Mouse (Mus musculus): ENCODE data around the gene Bcas3. TPM values are rescaled to one million over a fixed set of nuclear protein-coding genes. Genes with fewer than 3 reads are reported as not detected.

Gene Bcas3
- total and polyA plus RNA-seq, 3 experiments, result 20.1 to 61.0 (median 41.3) TPM

- no peaks in the 10 kb centered on the region for H3K36me3 ChIP-seq (replicated peaks)
- peaks cover 22% of the 10 kb centered on the region for H3K4me1 ChIP-seq (ENCODE audit: insufficient read depth, low read depth, low read length)
- H3K27me3 ChIP-seq (ENCODE audit: insufficient read depth, low read length), result peaks cover 34% of the 10 kb centered on the region
- ATAC-seq (ENCODE audit: extremely low read depth, insufficient number of reproducible peaks, low FRiP score, poor library complexity, severe bottlenecking) (no peak), DNase-seq (ENCODE audit: low spot score) (no peak)
- TF ChIP-seq POLR2AphosphoS5 (IDR thresholded peaks at IDR 0.05; ENCODE audit: insufficient replicate concordance, low read depth, low read length), result no peak
- TF ChIP-seq GATA2 (IDR thresholded peaks at IDR 0.05; ENCODE audit: borderline replicate concordance, low read depth, low read length), result no peak
- no peak for TF ChIP-seq TAL1 (conservative IDR thresholded peaks at IDR 0.05; ENCODE audit: low read depth, low read length)
- no peak for TF ChIP-seq CTCF (IDR thresholded peaks at IDR 0.05; ENCODE audit: low read depth, low read length)
- TF ChIP-seq GATA1 (IDR thresholded peaks at IDR 0.05; ENCODE audit: borderline replicate concordance, low read length), result no peak
- H3K9me3 ChIP-seq (replicated peaks), result no peaks in the 10 kb centered on the region
- no peak overlapping the region for H3K4me3 ChIP-seq (ENCODE audit: low read depth, low read length)
These were observed 172.5 kb downstream of the Bcas3 start for GRCm38 (mm10) chr11:85525501-85525885.

GRCm38 (mm10) chr11:85525979-85526775, 173.2 kb downstream of the Bcas3 start:
- Histone ChIP-seq H3K9me3 (replicated peaks) (no peaks in the 10 kb centered on the region), H3K4me3 (ENCODE audit: low read depth, low read length) (no peak overlapping the region), H3K27me3 (ENCODE audit: insufficient read depth, low read length) (peaks cover 37% of the 10 kb centered on the region), H3K36me3 (replicated peaks) (no peaks in the 10 kb centered on the region), H3K4me1 (ENCODE audit: insufficient read depth, low read depth, low read length) (peaks cover 28% of the 10 kb centered on the region)
- no peak for ATAC-seq (ENCODE audit: extremely low read depth, insufficient number of reproducible peaks, low FRiP score, poor library complexity, severe bottlenecking)
- no peak for DNase-seq (ENCODE audit: low spot score)
- TF ChIP-seq POLR2AphosphoS5 (IDR thresholded peaks at IDR 0.05; ENCODE audit: insufficient replicate concordance, low read depth, low read length) (no peak), CTCF (IDR thresholded peaks at IDR 0.05; ENCODE audit: low read depth, low read length) (no peak)

- Histone ChIP-seq H3K9me3 (replicated peaks) (no peaks in the 10 kb centered on the region), H3K4me1 (ENCODE audit: insufficient read depth, low read depth, low read length) (peaks cover 36% of the 10 kb centered on the region), H3K4me3 (ENCODE audit: low read depth, low read length) (no peak overlapping the region), H3K27me3 (ENCODE audit: insufficient read depth, low read length) (peaks cover 39% of the 10 kb centered on the region), H3K36me3 (replicated peaks) (no peaks in the 10 kb centered on the region)
- TF ChIP-seq POLR2AphosphoS5 (IDR thresholded peaks at IDR 0.05; ENCODE audit: insufficient replicate concordance, low read depth, low read length) (no peak), GATA2 (IDR thresholded peaks at IDR 0.05; ENCODE audit: borderline replicate concordance, low read depth, low read length) (no peak), TAL1 (conservative IDR thresholded peaks at IDR 0.05; ENCODE audit: low read depth, low read length) (no peak), CTCF (IDR thresholded peaks at IDR 0.05; ENCODE audit: low read depth, low read length) (no peak), GATA1 (IDR thresholded peaks at IDR 0.05; ENCODE audit: borderline replicate concordance, low read length) (no peak)
- ATAC-seq (ENCODE audit: extremely low read depth, insufficient number of reproducible peaks, low FRiP score, poor library complexity, severe bottlenecking) (no peak), DNase-seq (ENCODE audit: low spot score) (no peak)
These were observed 174.3 kb downstream of the Bcas3 start for GRCm38 (mm10) chr11:85527261-85527660.

DNA sequence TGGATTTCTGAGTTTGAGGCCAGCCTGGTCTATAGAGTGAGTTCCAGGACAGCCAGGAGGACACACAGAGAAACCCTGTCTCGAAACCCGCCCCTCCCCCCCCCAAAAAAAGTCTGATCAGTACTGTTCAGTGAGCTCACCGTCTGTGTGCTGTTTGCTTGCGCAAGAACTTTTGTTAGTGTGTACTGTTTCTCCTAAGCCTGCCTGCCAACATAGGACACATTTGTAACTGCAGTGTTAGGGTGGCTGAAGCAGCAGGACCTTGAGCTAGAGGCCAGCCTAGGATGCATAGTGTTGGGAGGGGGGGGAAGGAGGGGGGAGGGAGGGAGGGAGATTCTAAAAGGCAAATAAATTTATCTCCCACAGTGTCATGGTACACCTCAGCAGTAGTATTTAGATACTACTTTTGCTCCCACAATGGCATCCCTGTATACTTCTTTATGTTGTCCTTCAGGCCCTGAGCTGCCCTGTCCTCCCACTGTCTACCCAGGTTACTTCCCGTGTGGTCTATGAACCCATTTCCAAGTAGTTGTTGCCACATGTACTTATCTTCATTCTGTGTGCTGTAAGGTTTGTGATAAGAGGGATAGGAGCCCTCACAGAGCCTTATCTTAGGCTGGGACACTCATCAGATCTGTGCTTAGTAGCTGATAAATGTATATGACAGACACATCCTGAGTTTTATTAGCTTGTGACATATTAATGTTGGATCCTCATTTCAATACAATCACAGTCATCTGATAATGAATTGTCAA, 176.7 kb downstream of the Bcas3 start:
- H3K27me3 ChIP-seq (ENCODE audit: insufficient read depth, low read length), result peaks cover 28% of the 10 kb centered on the region
- ATAC-seq (ENCODE audit: extremely low read depth, insufficient number of reproducible peaks, low FRiP score, poor library complexity, severe bottlenecking) (peak; percentile 95), DNase-seq (ENCODE audit: low spot score) (peak; percentile 65)
- H3K36me3 ChIP-seq (replicated peaks), result no peaks in the 10 kb centered on the region
- H3K4me3 ChIP-seq (ENCODE audit: low read depth, low read length), result peak overlapping the region; percentile 22; the same call in 1 of the 2 replicates
- no peaks in the 10 kb centered on the region for H3K9me3 ChIP-seq (replicated peaks)
- H3K4me1 ChIP-seq (ENCODE audit: insufficient read depth, low read depth, low read length), result peaks cover 36% of the 10 kb centered on the region
- peak; percentile 92 for TF ChIP-seq TAL1 (conservative IDR thresholded peaks at IDR 0.05; ENCODE audit: low read depth, low read length)
- no peak for TF ChIP-seq POLR2AphosphoS5 (IDR thresholded peaks at IDR 0.05; ENCODE audit: insufficient replicate concordance, low read depth, low read length)

GRCm38 (mm10) chr11:85540989-85541388, 188.0 kb downstream of the Bcas3 start:
- no peak for TF ChIP-seq CTCF (IDR thresholded peaks at IDR 0.05; ENCODE audit: low read depth, low read length)
- TF ChIP-seq GATA2 (IDR thresholded peaks at IDR 0.05; ENCODE audit: borderline replicate concordance, low read depth, low read length), result no peak
- TF ChIP-seq GATA1 (IDR thresholded peaks at IDR 0.05; ENCODE audit: borderline replicate concordance, low read length), result no peak
- TF ChIP-seq POLR2AphosphoS5 (IDR thresholded peaks at IDR 0.05; ENCODE audit: insufficient replicate concordance, low read depth, low read length), result no peak
- no peak for TF ChIP-seq TAL1 (conservative IDR thresholded peaks at IDR 0.05; ENCODE audit: low read depth, low read length)
- ATAC-seq (ENCODE audit: extremely low read depth, insufficient number of reproducible peaks, low FRiP score, poor library complexity, severe bottlenecking) (no peak), DNase-seq (ENCODE audit: low spot score) (no peak)
- no peaks in the 10 kb centered on the region for H3K9me3 ChIP-seq (replicated peaks)
- H3K4me3 ChIP-seq (ENCODE audit: low read depth, low read length), result no peak overlapping the region
- peaks cover 8% of the 10 kb centered on the region for H3K27me3 ChIP-seq (ENCODE audit: insufficient read depth, low read length)
- H3K36me3 ChIP-seq (replicated peaks), result no peaks in the 10 kb centered on the region
- H3K4me1 ChIP-seq (ENCODE audit: insufficient read depth, low read depth, low read length), result no peaks in the 10 kb centered on the region

DNA sequence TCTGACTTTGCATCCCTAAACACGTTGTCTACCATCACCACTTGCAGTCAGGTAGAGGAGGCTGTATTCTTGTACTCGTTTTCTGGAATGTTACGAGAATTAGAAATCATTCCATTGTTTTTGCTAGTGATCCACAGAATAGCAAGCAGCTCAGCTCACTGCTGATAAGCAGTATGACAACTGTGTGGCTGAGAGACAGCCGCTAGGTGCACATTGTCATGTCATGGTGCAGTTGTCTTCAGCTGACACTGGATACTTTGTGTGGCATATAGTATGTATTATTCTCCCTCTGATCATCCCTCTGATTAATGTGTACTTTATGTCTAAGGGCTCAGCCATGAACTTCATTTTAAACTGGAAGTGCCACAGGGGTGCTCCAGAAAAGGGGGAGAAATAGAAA, 190.3 kb downstream of the Bcas3 start:
- Histone ChIP-seq H3K4me1 (ENCODE audit: insufficient read depth, low read depth, low read length) (no peaks in the 10 kb centered on the region), H3K36me3 (replicated peaks) (no peaks in the 10 kb centered on the region), H3K4me3 (ENCODE audit: low read depth, low read length) (no peak overlapping the region), H3K9me3 (replicated peaks) (no peaks in the 10 kb centered on the region), H3K27me3 (ENCODE audit: insufficient read depth, low read length) (peaks cover 6% of the 10 kb centered on the region)
- ATAC-seq (ENCODE audit: extremely low read depth, insufficient number of reproducible peaks, low FRiP score, poor library complexity, severe bottlenecking) (no peak), DNase-seq (ENCODE audit: low spot score) (no peak)
- TF ChIP-seq CTCF (IDR thresholded peaks at IDR 0.05; ENCODE audit: low read depth, low read length) (no peak), TAL1 (conservative IDR thresholded peaks at IDR 0.05; ENCODE audit: low read depth, low read length) (no peak), GATA2 (IDR thresholded peaks at IDR 0.05; ENCODE audit: borderline replicate concordance, low read depth, low read length) (no peak), POLR2AphosphoS5 (IDR thresholded peaks at IDR 0.05; ENCODE audit: insufficient replicate concordance, low read depth, low read length) (no peak), GATA1 (IDR thresholded peaks at IDR 0.05; ENCODE audit: borderline replicate concordance, low read length) (no peak)

Measured in G1E (cell line).